In the genomic region with DNA sequence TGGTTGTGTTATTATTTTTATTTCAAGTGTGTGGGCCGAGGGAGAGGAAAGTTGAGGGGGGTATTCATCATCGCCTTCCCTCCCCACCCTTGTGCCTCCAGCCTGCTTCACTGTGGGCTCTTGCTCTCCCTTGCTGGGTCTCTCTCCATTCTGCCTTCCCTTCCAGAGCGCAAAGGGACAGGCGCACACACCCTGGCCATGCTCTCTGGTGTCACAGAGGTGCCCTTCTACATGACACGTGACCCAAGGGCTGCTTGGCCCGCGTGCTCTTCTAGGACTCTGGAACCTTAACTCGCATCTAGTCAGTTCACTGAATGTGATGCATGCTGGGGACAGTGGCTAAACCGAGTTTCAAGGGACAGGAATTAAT, we compare ENCODE assay signal across 8 mouse cellular contexts. TPM values are rescaled to one million over a fixed set of nuclear protein-coding genes. Genes with fewer than 3 reads are reported as not detected.
DNase-seq lines count a peak whose midpoint lies in the region; ATAC-seq and TF ChIP-seq lines count a peak whose summit lies in the region.

No protein-coding gene starts in this region.

- no peak for DNase-seq in liver, embryonic 11.5 days (ENCODE audit: low spot score)
- no peak for DNase-seq in liver, postnatal 0 days
- no peak for DNase-seq in limb, embryonic 11.5 days (ENCODE audit: low spot score)
- DNase-seq in retina, postnatal 1 day, result peak; percentile 45
- no peak for DNase-seq in gastrocnemius, postnatal 4 days (ENCODE audit: low spot score in 2 of 2)
- DNase-seq in adrenal gland, adult 18-20 months (ENCODE audit: low spot score in 2 of 2), result no peak
- DNase-seq in ovary, postnatal 14 days (ENCODE audit: low spot score), result no peak

- no peak overlapping the region for H3K27ac ChIP-seq in liver, embryonic 11.5 days (ENCODE audit: low read depth, low read length)
- H3K27ac ChIP-seq in liver, postnatal 0 days (ENCODE audit: low read depth), result no peak overlapping the region
- H3K27ac ChIP-seq in embryonic fibroblast, embryonic 13.5 days (ENCODE audit: insufficient read depth, low read length), result no peak overlapping the region
- no peak overlapping the region for H3K27ac ChIP-seq in limb, embryonic 11.5 days (replicated peaks; ENCODE audit: low read depth, low read length)

- WGBS in liver, embryonic 11.5 days, result 5% methylated on average over 9 of the region's 9 CpGs
- 9% methylated on average over 9 of the region's 9 CpGs for WGBS in liver, postnatal 0 days (ENCODE audit: insufficient replicate concordance)
- WGBS in limb, embryonic 11.5 days, result 4% methylated on average over 9 of the region's 9 CpGs

- no peak for TF ChIP-seq EP300 in liver, postnatal 0 days (IDR thresholded peaks at IDR 0.05; ENCODE audit: low read depth)

- H3K4me3 ChIP-seq in liver, embryonic 11.5 days (ENCODE audit: low read depth, low read length), result peak overlapping the region; percentile 55
- H3K4me3 ChIP-seq in liver, postnatal 0 days (ENCODE audit: low read depth, low read length), result no peak overlapping the region
- H3K4me3 ChIP-seq in embryonic fibroblast, embryonic 13.5 days (ENCODE audit: insufficient read depth, low read length), result peak overlapping the region; percentile 42
- H3K4me3 ChIP-seq in limb, embryonic 11.5 days (ENCODE audit: low read depth, low read length), result peak overlapping the region; percentile 60

- no peaks in the 10 kb centered on the region for H3K4me1 ChIP-seq in liver, embryonic 11.5 days (replicated peaks; ENCODE audit: control insufficient read depth, insufficient read depth, low read length)
- no peaks in the 10 kb centered on the region for H3K4me1 ChIP-seq in liver, postnatal 0 days (ENCODE audit: insufficient read depth)
- 0 out of 2 replicates have a peak, but pooled peaks cover 4% of the 10 kb centered on the region for H3K4me1 ChIP-seq in embryonic fibroblast, embryonic 13.5 days (ENCODE audit: control insufficient read depth, insufficient read depth, low read length)
- H3K4me1 ChIP-seq in limb, embryonic 11.5 days (ENCODE audit: control insufficient read depth, insufficient read depth, low read length), result no peaks in the 10 kb centered on the region

- H3K4me2 ChIP-seq in liver, embryonic 11.5 days, result peak overlapping the region; percentile 79
- H3K4me2 ChIP-seq in liver, postnatal 0 days (ENCODE audit: low read depth, low read length), result no peak overlapping the region
- peak overlapping the region; percentile 97 for H3K4me2 ChIP-seq in limb, embryonic 11.5 days (ENCODE audit: low read depth, severe bottlenecking)

- no peak overlapping the region for H3K9ac ChIP-seq in liver, embryonic 11.5 days (ENCODE audit: low read depth, low read length)
- no peak overlapping the region for H3K9ac ChIP-seq in liver, postnatal 0 days (replicated peaks)
- H3K9ac ChIP-seq in limb, embryonic 11.5 days (ENCODE audit: low read length), result no peak overlapping the region; the same call in 1 of the 2 replicates

- no peaks in the 10 kb centered on the region for H3K9me3 ChIP-seq in liver, embryonic 11.5 days (ENCODE audit: control insufficient read depth, low read length)
- H3K9me3 ChIP-seq in liver, postnatal 0 days (ENCODE audit: low read length), result no peaks in the 10 kb centered on the region
- no peaks in the 10 kb centered on the region for H3K9me3 ChIP-seq in limb, embryonic 11.5 days (ENCODE audit: control insufficient read depth, low read length)

- TF ChIP-seq POLR2A in embryonic fibroblast, embryonic 13.5 days (IDR thresholded peaks at IDR 0.05; ENCODE audit: low read depth, low read length), result no peak

- no peak for TF ChIP-seq CTCF in liver, postnatal 0 days (IDR thresholded peaks at IDR 0.05; ENCODE audit: low read depth)
- no peak for TF ChIP-seq CTCF in embryonic fibroblast, embryonic 13.5 days (IDR thresholded peaks at IDR 0.05; ENCODE audit: borderline replicate concordance, insufficient read depth, low read length)

- ATAC-seq in liver, embryonic 11.5 days (replicated peaks; ENCODE audit: low FRiP score), result no peak
- no peak for ATAC-seq in liver, postnatal 0 days
- ATAC-seq in limb, embryonic 11.5 days (ENCODE audit: insufficient number of reproducible peaks, low FRiP score, low TSS enrichment, low read depth), result no peak; the same call in 1 of the 2 replicates

- peaks cover 34% of the 10 kb centered on the region for H3K27me3 ChIP-seq in liver, embryonic 11.5 days (replicated peaks; ENCODE audit: control insufficient read depth, insufficient read depth, low read length)
- H3K27me3 ChIP-seq in liver, postnatal 0 days (ENCODE audit: insufficient read depth, low read length), result peaks cover 36% of the 10 kb centered on the region
- H3K27me3 ChIP-seq in limb, embryonic 11.5 days (ENCODE audit: control insufficient read depth, insufficient read depth, low read length), result peaks cover 15% of the 10 kb centered on the region; the same call in 1 of the 2 replicates

- H3K36me3 ChIP-seq in liver, embryonic 11.5 days (ENCODE audit: control insufficient read depth, insufficient read depth, low read length), result no peaks in the 10 kb centered on the region
- H3K36me3 ChIP-seq in liver, postnatal 0 days (replicated peaks; ENCODE audit: insufficient read depth, low read length), result no peaks in the 10 kb centered on the region
- no peaks in the 10 kb centered on the region for H3K36me3 ChIP-seq in limb, embryonic 11.5 days (ENCODE audit: control insufficient read depth, insufficient read depth, low read length)

RNA-seq across cellular contexts. Expression of gene Prkg2, which starts 0.3 kb away (rescaled TPM):
- 0.21 and 0.62 TPM in 2 replicates for polyA plus RNA-seq in liver, embryonic 11.5 days (2014; fragmentation: Nextera tagmentation; extraction: Ambion mirVana)
- 0.05 TPM in 1 of 2 replicates, not detected in the other for polyA plus RNA-seq in liver, postnatal 0 days (2015; fragmentation: Nextera tagmentation; extraction: Ambion mirVana)
- polyA plus RNA-seq in embryonic fibroblast, embryonic 13.5 days (2011; ENCODE audit: insufficient read length, low read depth, missing spikeins), result 11.3 and 19.3 TPM in 2 replicates
- polyA plus RNA-seq in limb, embryonic 11.5 days (2014; fragmentation: Nextera tagmentation; extraction: Ambion mirVana), result 1.7 TPM in 2 replicates
- total RNA-seq in gastrocnemius, postnatal 4 days (2021), result 1 to 10 TPM; 1.1 TPM
- total RNA-seq in adrenal gland, adult 18-20 months (2021), result 1 to 10 TPM; 4.5 to 6.0 TPM
